Mouse (Mus musculus) heart, embryonic 13.5 days (tissue): ENCODE measurements around the gene Cd24a. TPM values are rescaled to one million over a fixed set of nuclear protein-coding genes. Genes with fewer than 3 reads are reported as not detected.

Experiments used
- ATAC-seq: fragments of 200-750 bp; cut with Nextera tagmentation; 2 replicates; pipeline ENCODE4 v1.8.0; 2017; ENCODE audit warnings: moderate TSS enrichment; ENCODE audit not compliant: insufficient number of reproducible peaks, low FRiP score, low TSS enrichment; ENCODE audit errors: extremely low read depth
- H3K27ac ChIP-seq: fragments of 300-500 bp; sonication (generic); replicated peaks from 2 replicates; pipeline ENCODE4 v1.5.1; 2015; ENCODE audit warnings: moderate library complexity, mild to moderate bottlenecking, inconsistent platforms
- H3K27me3 ChIP-seq: fragments of 300-500 bp; sonication (generic); replicated peaks from 2 replicates; pipeline ENCODE4 v1.6.1; 2015; ENCODE audit warnings: mild to moderate bottlenecking, inconsistent platforms
- H3K36me3 ChIP-seq: fragments of 300-500 bp; sonication (generic); 2 replicates; pipeline ENCODE4 v1.6.1; 2015; ENCODE audit warnings: mild to moderate bottlenecking, inconsistent platforms
- H3K4me1 ChIP-seq: fragments of 300-500 bp; sonication (generic); 2 replicates; pipeline ENCODE4 v1.6.1; 2015; ENCODE audit warnings: inconsistent platforms
- H3K4me2 ChIP-seq: fragments of 300-500 bp; sonication (generic); 2 replicates; pipeline ENCODE4 v1.6.1; 2015; ENCODE audit warnings: inconsistent platforms, mild to moderate bottlenecking, moderate library complexity
- H3K4me3 ChIP-seq: fragments of 300-500 bp; sonication (generic); 2 replicates; pipeline ENCODE4 v1.5.1; 2015; ENCODE audit warnings: moderate library complexity, mild to moderate bottlenecking, inconsistent platforms
- H3K9ac ChIP-seq: fragments of 300-500 bp; sonication (generic); 2 replicates; pipeline ENCODE4 v1.6.1; 2015; ENCODE audit warnings: inconsistent platforms, mild to moderate bottlenecking, moderate library complexity
- H3K9me3 ChIP-seq: fragments of 300-500 bp; sonication (generic); 2 replicates; pipeline ENCODE4 v1.6.1; 2016; ENCODE audit warnings: inconsistent platforms
- WGBS: fragments of 180-500 bp; shearing (Covaris S2); methylation state at CpG from one replicate; pipeline ENCODE4 v1.1.7; 2015; ENCODE audit warnings: mixed read lengths; 5-methylcytosine and 5-hydroxymethylcytosine counted together
- polyA plus RNA-seq: library from polyadenylated mRNA; unstranded; fragments of >200 nt; fragmentation: Nextera tagmentation; extraction: Ambion mirVana; gene quantifications from 2 replicates; pipeline ENCODE4 v1.2.1, GENCODE M21; 2015

The Cd24a gene
- polyA plus RNA-seq, 1 experiment from 2014 or later = 98.7 TPM

- Histone ChIP-seq H3K9me3 (no peaks in the 10 kb centered on the region), H3K4me2 (no peak overlapping the region), H3K27me3 (peaks cover 4% of the 10 kb centered on the region; the same call in 1 of the 2 replicates), H3K36me3 (no peaks in the 10 kb centered on the region), H3K4me1 (no peaks in the 10 kb centered on the region), H3K9ac (no peak overlapping the region), H3K4me3 (no peak overlapping the region), H3K27ac (no peak overlapping the region)
- 65% methylated on average over 11 of the region's 11 CpGs for WGBS
- no peak for ATAC-seq
Observed at GRCm38 (mm10) chr10:43559313-43559712, 18.8 kb upstream of the Cd24a start.

- H3K4me2 ChIP-seq = no peak overlapping the region
- H3K9ac ChIP-seq = no peak overlapping the region
- 30% methylated on average over 2 of the region's 2 CpGs for WGBS
- no peak overlapping the region for H3K27ac ChIP-seq
- peaks cover 4% of the 10 kb centered on the region; the same call in 1 of the 2 replicates for H3K27me3 ChIP-seq
- no peaks in the 10 kb centered on the region for H3K9me3 ChIP-seq
- H3K4me1 ChIP-seq = no peaks in the 10 kb centered on the region
- no peaks in the 10 kb centered on the region for H3K36me3 ChIP-seq
- ATAC-seq = no peak
- H3K4me3 ChIP-seq = no peak overlapping the region
Observed at GRCm38 (mm10) chr10:43560765-43561164, 17.3 kb upstream of the Cd24a start.

GRCm38 (mm10) chr10:43561311-43561710 is 16.8 kb upstream of the Cd24a start:
- Histone ChIP-seq H3K4me2 (no peak overlapping the region), H3K4me3 (no peak overlapping the region), H3K27ac (no peak overlapping the region), H3K27me3 (peaks cover 4% of the 10 kb centered on the region; the same call in 1 of the 2 replicates), H3K4me1 (no peaks in the 10 kb centered on the region), H3K36me3 (no peaks in the 10 kb centered on the region), H3K9ac (no peak overlapping the region), H3K9me3 (no peaks in the 10 kb centered on the region)
- 84% methylated on average over 2 of the region's 2 CpGs for WGBS
- no peak for ATAC-seq

- H3K36me3 ChIP-seq = no peaks in the 10 kb centered on the region
- no peak overlapping the region for H3K27ac ChIP-seq
- H3K4me1 ChIP-seq = peaks cover 2% of the 10 kb centered on the region; the same call in 1 of the 2 replicates
- ATAC-seq = no peak
- H3K4me3 ChIP-seq = no peak overlapping the region
- 71% methylated on average over 2 of the region's 2 CpGs for WGBS
- H3K9ac ChIP-seq = no peak overlapping the region
- peaks cover 11% of the 10 kb centered on the region for H3K9me3 ChIP-seq
- no peak overlapping the region for H3K4me2 ChIP-seq
- H3K27me3 ChIP-seq = peaks cover 6% of the 10 kb centered on the region; the same call in 1 of the 2 replicates
Observed at GRCm38 (mm10) chr10:43574352-43574751, 3.7 kb upstream of the Cd24a start.

GRCm38 (mm10) chr10:43574956-43575355 is 3.1 kb upstream of the Cd24a start:
- no peak overlapping the region for H3K4me3 ChIP-seq
- H3K9me3 ChIP-seq = peaks cover 11% of the 10 kb centered on the region
- WGBS = under 1% methylated on average over 3 of the region's 3 CpGs

GRCm38 (mm10) chr10:43577299-43577996 is 636 bp upstream of the Cd24a start:
- no peak overlapping the region for H3K27ac ChIP-seq
- H3K9me3 ChIP-seq = peaks cover under 1% of the 10 kb centered on the region; the same call in 1 of the 2 replicates
- 27% methylated on average over 19 of the region's 19 CpGs for WGBS
- H3K36me3 ChIP-seq = peaks cover 1% of the 10 kb centered on the region
- H3K4me1 ChIP-seq = peaks cover 7% of the 10 kb centered on the region
- H3K4me3 ChIP-seq = peak overlapping the region; percentile 74
- H3K27me3 ChIP-seq = peaks cover 6% of the 10 kb centered on the region; the same call in 1 of the 2 replicates
- H3K4me2 ChIP-seq = peak overlapping the region; percentile 96
- ATAC-seq = no peak
- peak overlapping the region; percentile 88 for H3K9ac ChIP-seq

More at GRCm38 (mm10) chr10:43574956-43575355, 3.1 kb upstream of the Cd24a start:
- no peak for ATAC-seq
- H3K4me2 ChIP-seq = no peak overlapping the region
- peaks cover 2% of the 10 kb centered on the region; the same call in 1 of the 2 replicates for H3K4me1 ChIP-seq
- no peak overlapping the region for H3K9ac ChIP-seq
- H3K27me3 ChIP-seq = peaks cover 6% of the 10 kb centered on the region; the same call in 1 of the 2 replicates
- H3K36me3 ChIP-seq = no peaks in the 10 kb centered on the region
- H3K27ac ChIP-seq = no peak overlapping the region

- Histone ChIP-seq H3K9me3 (no peaks in the 10 kb centered on the region), H3K4me2 (peak overlapping the region; percentile 96), H3K4me1 (peaks cover 7% of the 10 kb centered on the region), H3K36me3 (peaks cover 10% of the 10 kb centered on the region), H3K27ac (peak overlapping the region; percentile 92), H3K4me3 (peak overlapping the region; percentile 74), H3K27me3 (peaks cover 6% of the 10 kb centered on the region; the same call in 1 of the 2 replicates), H3K9ac (peak overlapping the region; percentile 88)
- WGBS = 0% methylated on average over 32 of the region's 32 CpGs
- peak; percentile 42; the same call in 1 of the 2 replicates for ATAC-seq
Observed at GRCm38 (mm10) chr10:43578366-43578753, 276 bp downstream of the Cd24a start.

GRCm38 (mm10) chr10:43578754-43579380 is 783 bp downstream of the Cd24a start:
- peaks cover 15% of the 10 kb centered on the region for H3K36me3 ChIP-seq
- peak overlapping the region; percentile 88 for H3K9ac ChIP-seq
- peak overlapping the region; percentile 96 for H3K4me2 ChIP-seq
- H3K27ac ChIP-seq = peak overlapping the region; percentile 92
- peaks cover 7% of the 10 kb centered on the region for H3K4me1 ChIP-seq
- ATAC-seq = peak; percentile 77
- under 1% methylated on average over 46 of the region's 65 CpGs for WGBS
- H3K9me3 ChIP-seq = no peaks in the 10 kb centered on the region
- peak overlapping the region; percentile 74 for H3K4me3 ChIP-seq
- H3K27me3 ChIP-seq = peaks cover 6% of the 10 kb centered on the region; the same call in 1 of the 2 replicates

- WGBS = under 1% methylated on average over 49 of the region's 49 CpGs
- H3K9ac ChIP-seq = peak overlapping the region; percentile 88
- H3K27ac ChIP-seq = peak overlapping the region; percentile 92
- ATAC-seq = no peak
- peaks cover 6% of the 10 kb centered on the region; the same call in 1 of the 2 replicates for H3K27me3 ChIP-seq
- no peaks in the 10 kb centered on the region for H3K9me3 ChIP-seq
- H3K4me1 ChIP-seq = peaks cover 7% of the 10 kb centered on the region
- H3K36me3 ChIP-seq = peaks cover 23% of the 10 kb centered on the region
- peak overlapping the region; percentile 96 for H3K4me2 ChIP-seq
- H3K4me3 ChIP-seq = peak overlapping the region; percentile 74
Observed at GRCm38 (mm10) chr10:43579381-43580261, 1.5 kb downstream of the Cd24a start.

GRCm38 (mm10) chr10:43580649-43581078 is 2.6 kb downstream of the Cd24a start:
- 1% methylated on average over 15 of the region's 15 CpGs for WGBS
- peak overlapping the region; percentile 88 for H3K9ac ChIP-seq
- peaks cover 7% of the 10 kb centered on the region for H3K4me1 ChIP-seq
- peaks cover 25% of the 10 kb centered on the region for H3K36me3 ChIP-seq
- peaks cover 6% of the 10 kb centered on the region; the same call in 1 of the 2 replicates for H3K27me3 ChIP-seq
- peak overlapping the region; percentile 92 for H3K27ac ChIP-seq
- no peaks in the 10 kb centered on the region for H3K9me3 ChIP-seq
- H3K4me2 ChIP-seq = peak overlapping the region; percentile 96
- ATAC-seq = no peak
- H3K4me3 ChIP-seq = peak overlapping the region; percentile 74
